Mouse (Mus musculus) bone marrow macrophage, adult 2 months (primary cell): ENCODE results near the gene Phkg2.

Experiments
- CTCF ChIP-seq: IDR thresholded peaks from 2 replicates; pipeline ENCODE4 v1.5.1; 2012; ENCODE audit warnings: low read depth, mild to moderate bottlenecking, low read length, moderate library complexity
- POLR2A ChIP-seq: IDR thresholded peaks from 2 replicates; pipeline ENCODE4 v1.6.1; 2012; ENCODE audit warnings: mild to moderate bottlenecking, low read depth, low read length, borderline replicate concordance

GRCm38 (mm10) chr7:127628646-127629045 is 55.5 kb downstream of the Phkg2 start:
- no peak for TF ChIP-seq POLR2A
- TF ChIP-seq CTCF: no peak
